Mouse (Mus musculus) C2C12 (cell line): ENCODE measurements around the gene Ccnjl. TPM values are rescaled to one million over a fixed set of nuclear protein-coding genes. Genes with fewer than 3 reads are reported as not detected.

ENCODE experiments used
- H3K27me3 ChIP-seq: one replicate; pipeline ENCODE4 v1.6.1; 2011; ENCODE audit not compliant: control insufficient read depth, insufficient read depth, insufficient read length
- H3K36me3 ChIP-seq: one replicate; pipeline ENCODE4 v1.6.1; 2011; ENCODE audit not compliant: control insufficient read depth, insufficient read depth
- H3K4me3 ChIP-seq: one replicate; pipeline ENCODE4 v1.5.1; 2011; ENCODE audit warnings: mild to moderate bottlenecking, control low read depth; ENCODE audit not compliant: poor library complexity, insufficient read depth, severe bottlenecking
- H3K79me2 ChIP-seq: one replicate; pipeline ENCODE4 v1.6.1; 2011; ENCODE audit not compliant: control insufficient read depth, insufficient read depth
- H3K79me3 ChIP-seq: one replicate; pipeline ENCODE4 v1.6.1; 2011; ENCODE audit warnings: low read depth, control low read depth
- H3ac ChIP-seq: one replicate; pipeline ENCODE3; 2011; ENCODE audit warnings: low read depth; ENCODE audit not compliant: control insufficient read depth, insufficient read length
- CEBPB ChIP-seq: IDR thresholded peaks from one replicate; pipeline ENCODE4 v1.6.1; 2011; ENCODE audit warnings: low read depth, mild to moderate bottlenecking, control low read depth, moderate library complexity
- CTCF ChIP-seq: IDR thresholded peaks from one replicate; pipeline ENCODE4 v1.5.1; 2011; ENCODE audit not compliant: control insufficient read depth, insufficient read depth, insufficient read length
- FOSL1 ChIP-seq: IDR thresholded peaks from one replicate; pipeline ENCODE4 v1.8.0; 2011; ENCODE audit warnings: mild to moderate bottlenecking, low read length; ENCODE audit not compliant: poor library complexity, insufficient read depth, severe bottlenecking
- MAX ChIP-seq: IDR thresholded peaks from one replicate; pipeline ENCODE4 v1.6.1; 2011; ENCODE audit warnings: mild to moderate bottlenecking, control low read depth
- MYOD1 ChIP-seq: IDR thresholded peaks from one replicate; pipeline ENCODE4 v1.6.1; 2011; ENCODE audit warnings: low read depth; ENCODE audit not compliant: control insufficient read depth, insufficient read length
- MYOG ChIP-seq: IDR thresholded peaks from one replicate; pipeline ENCODE4 v1.6.1; 2011; ENCODE audit not compliant: control insufficient read depth, insufficient read length; ENCODE audit errors: extremely low read depth
- USF1 ChIP-seq: IDR thresholded peaks from one replicate; pipeline ENCODE4 v1.6.1; 2011; ENCODE audit warnings: low read depth, mild to moderate bottlenecking, control low read depth, moderate library complexity
- polyA plus RNA-seq: library from polyadenylated mRNA; unstranded; fragments of >200 nt; fragmentation: generic; extraction: Trizol; gene quantifications from one replicate; pipeline ENCODE4 v1.2.1, GENCODE M21; 2012; ENCODE audit warnings: missing spikeins

The Ccnjl gene
- polyA plus RNA-seq, 1 experiment = 0.11 TPM

- Histone ChIP-seq H3ac (no peak overlapping the region), H3K36me3 (no peaks in the 10 kb centered on the region), H3K4me3 (no peak overlapping the region), H3K79me3 (no peaks in the 10 kb centered on the region), H3K79me2 (no peaks in the 10 kb centered on the region), H3K27me3 (peaks cover 16% of the 10 kb centered on the region)
- no peak for TF ChIP-seq USF1
- no peak for TF ChIP-seq MYOG
- TF ChIP-seq CTCF = no peak
- TF ChIP-seq CEBPB = no peak
- no peak for TF ChIP-seq MYOD1
- no peak for TF ChIP-seq MAX
- no peak for TF ChIP-seq FOSL1
Measured at GRCm38 (mm10) chr11:43530043-43530442, 1.5 kb downstream of the Ccnjl start.

DNA sequence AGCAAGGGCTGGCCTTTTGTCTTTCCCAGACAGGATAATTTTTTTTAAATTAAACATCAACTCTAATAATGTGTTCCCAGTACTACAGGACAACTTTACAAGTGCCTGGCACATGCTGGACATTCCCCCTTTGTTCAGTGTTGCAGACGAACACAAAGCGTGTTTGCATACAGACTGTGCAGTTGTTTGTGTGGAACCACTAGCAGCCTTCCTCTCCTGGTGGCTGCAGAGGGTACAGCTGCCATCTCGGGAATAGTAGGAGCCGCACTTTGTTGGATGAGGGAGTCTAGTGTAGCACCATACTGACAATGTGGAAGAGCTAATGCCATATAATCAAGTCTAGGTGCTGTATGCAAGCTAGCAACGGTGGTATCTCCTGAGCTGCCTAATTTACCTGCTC is 3.0 kb downstream of the Ccnjl start:
- Histone ChIP-seq H3K79me3 (no peaks in the 10 kb centered on the region), H3ac (no peak overlapping the region), H3K27me3 (peaks cover 16% of the 10 kb centered on the region), H3K79me2 (no peaks in the 10 kb centered on the region), H3K4me3 (no peak overlapping the region), H3K36me3 (no peaks in the 10 kb centered on the region)
- TF ChIP-seq MYOG = no peak

GRCm38 (mm10) chr11:43537074-43537473 is 8.5 kb downstream of the Ccnjl start:
- Histone ChIP-seq H3K79me3 (no peaks in the 10 kb centered on the region), H3K4me3 (no peak overlapping the region), H3ac (no peak overlapping the region), H3K79me2 (no peaks in the 10 kb centered on the region), H3K27me3 (peaks cover 4% of the 10 kb centered on the region), H3K36me3 (no peaks in the 10 kb centered on the region)
- TF ChIP-seq CTCF (no peak), USF1 (no peak), FOSL1 (no peak), MYOD1 (no peak), MAX (no peak), MYOG (no peak), CEBPB (no peak)

GRCm38 (mm10) chr11:43539863-43540262 is 11.3 kb downstream of the Ccnjl start:
- H3K36me3 ChIP-seq = no peaks in the 10 kb centered on the region

GRCm38 (mm10) chr11:43543711-43544466 is 15.3 kb downstream of the Ccnjl start:
- H3K79me3 ChIP-seq = no peaks in the 10 kb centered on the region
- H3K4me3 ChIP-seq = no peak overlapping the region
- H3K79me2 ChIP-seq = no peaks in the 10 kb centered on the region
- H3K27me3 ChIP-seq = no peaks in the 10 kb centered on the region
- H3ac ChIP-seq = no peak overlapping the region
- H3K36me3 ChIP-seq = no peaks in the 10 kb centered on the region
- TF ChIP-seq CTCF (no peak), CEBPB (no peak), USF1 (no peak), MYOG (no peak), MYOD1 (no peak), FOSL1 (no peak), MAX (no peak)

More at GRCm38 (mm10) chr11:43539863-43540262, 11.3 kb downstream of the Ccnjl start:
- Histone ChIP-seq H3ac (no peak overlapping the region), H3K27me3 (peaks cover 4% of the 10 kb centered on the region), H3K79me3 (no peaks in the 10 kb centered on the region), H3K4me3 (no peak overlapping the region), H3K79me2 (no peaks in the 10 kb centered on the region)
- TF ChIP-seq MYOD1 = no peak
- TF ChIP-seq MAX = no peak
- no peak for TF ChIP-seq CTCF
- TF ChIP-seq CEBPB = no peak
- TF ChIP-seq USF1 = no peak
- TF ChIP-seq FOSL1 = no peak
- TF ChIP-seq MYOG = no peak

DNA sequence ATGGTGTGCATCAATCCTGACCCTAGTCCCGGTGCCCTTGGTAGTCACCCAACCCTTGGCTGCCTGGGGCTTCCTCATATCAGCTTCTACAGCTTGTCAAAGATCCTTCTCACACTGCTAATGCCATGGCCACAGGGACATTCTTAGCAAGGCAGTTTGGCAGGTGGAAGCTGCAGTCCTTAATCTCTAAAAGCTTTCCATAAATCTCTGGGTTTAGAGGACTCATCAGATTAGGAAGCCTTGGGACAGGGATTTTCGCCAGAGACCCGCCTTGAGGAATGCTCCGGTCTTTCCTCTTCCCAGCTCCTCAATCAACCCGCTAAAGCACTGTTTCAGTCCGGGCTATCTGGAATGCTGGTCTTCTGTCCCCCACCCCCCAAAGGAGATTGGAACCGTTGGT is 16.2 kb downstream of the Ccnjl start:
- no peaks in the 10 kb centered on the region for H3K79me3 ChIP-seq

More for the DNA sequence above, 16.2 kb downstream of the Ccnjl start:
- no peaks in the 10 kb centered on the region for H3K79me2 ChIP-seq
- no peak for TF ChIP-seq MYOD1
- TF ChIP-seq CTCF = no peak
- TF ChIP-seq CEBPB = no peak
- no peak for TF ChIP-seq MYOG
- no peak for TF ChIP-seq MAX
- no peak for TF ChIP-seq USF1
- TF ChIP-seq FOSL1 = no peak
- H3ac ChIP-seq = no peak overlapping the region
- H3K27me3 ChIP-seq = no peaks in the 10 kb centered on the region
- H3K36me3 ChIP-seq = no peaks in the 10 kb centered on the region
- no peak overlapping the region for H3K4me3 ChIP-seq
